15 mouse cellular contexts compared by ENCODE assay signal in the genomic region with DNA sequence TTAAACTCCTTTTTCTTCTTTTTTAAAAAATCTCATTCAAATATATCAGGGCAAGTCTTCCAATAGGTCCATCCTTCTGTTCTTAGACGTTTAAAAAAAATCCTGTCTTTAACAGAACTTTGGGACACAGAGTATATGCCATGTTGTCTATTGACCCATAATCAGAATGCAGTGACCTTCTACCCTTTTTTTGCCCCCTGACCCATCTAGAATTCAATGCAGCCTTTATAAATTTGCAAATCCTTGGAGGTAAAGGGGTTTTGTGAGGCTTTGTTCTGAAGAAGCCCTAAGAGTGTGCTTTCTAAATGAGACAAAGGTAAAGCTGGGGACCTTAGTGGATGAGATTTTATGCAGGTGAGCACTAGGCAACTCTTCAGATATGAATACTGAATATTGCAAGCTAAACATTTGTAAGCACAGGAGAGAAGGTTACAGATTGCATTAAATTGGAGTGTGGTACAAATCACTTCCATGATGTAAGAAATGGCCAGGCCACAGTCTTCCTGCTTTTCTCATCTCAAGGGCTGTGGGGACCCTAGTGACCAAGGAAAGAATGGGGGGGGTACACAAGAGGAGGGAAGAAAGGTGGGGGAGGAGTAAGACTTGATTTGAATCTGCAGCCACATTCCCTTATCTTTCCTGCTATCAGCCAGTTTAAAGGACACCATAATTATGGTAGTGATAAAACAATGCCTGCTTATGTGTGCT. TPM values are rescaled to one million over a fixed set of nuclear protein-coding genes. Genes with fewer than 3 reads are reported as not detected.
DNase-seq lines count a peak whose midpoint lies in the region; ATAC-seq and TF ChIP-seq lines count a peak whose summit lies in the region.
"Had no signal": no experiment of that assay in that cellular context is flagged by ENCODE, and none has a peak within 500 bp of the region (broad histone marks: within the 10 kb centered on the region; RNA-seq: fewer than 3 reads in every experiment).

No protein-coding gene starts in this region.

- no peak overlapping the region for H3K4me3 ChIP-seq in heart, embryonic 11.5 days (ENCODE audit: low read depth, low read length)
- H3K4me3 ChIP-seq in heart, adult 2 months = no peak overlapping the region
- H3K4me3 ChIP-seq in midbrain, embryonic 11.5 days (ENCODE audit: low read depth, low read length) = no peak overlapping the region
- no peak overlapping the region for H3K4me3 ChIP-seq in midbrain, postnatal 0 days (ENCODE audit: low read depth, low read length)
- no peak overlapping the region for H3K4me3 ChIP-seq in embryonic fibroblast, embryonic 13.5 days (ENCODE audit: insufficient read depth, low read length)
- H3K4me3 ChIP-seq in midbrain, embryonic 14.5 days (replicated peaks; ENCODE audit: low read depth, low read length) = no peak overlapping the region

- DNase-seq in heart, adult 2 months = no peak
- DNase-seq in midbrain, embryonic 11.5 days (ENCODE audit: low spot score, missing footprints) = peak; percentile 93
- no peak for DNase-seq in midbrain, postnatal 0 days (ENCODE audit: low spot score)
- DNase-seq in midbrain, embryonic 14.5 days = peak; percentile 37
- no peak for DNase-seq in cerebellum, postnatal 25 days
- no peak for DNase-seq in right cerebral cortex, postnatal 36 days (ENCODE audit: low spot score in 2 of 2)
- DNase-seq: cerebellum, adult 8-10 months; thymus, postnatal 14 days had no signal

- no peak for TF ChIP-seq CTCF in heart, adult 2 months (IDR thresholded peaks at IDR 0.05)
- no peak for TF ChIP-seq CTCF in midbrain, postnatal 0 days (IDR thresholded peaks at IDR 0.05)
- no peak for TF ChIP-seq CTCF in embryonic fibroblast, embryonic 13.5 days (IDR thresholded peaks at IDR 0.05; ENCODE audit: borderline replicate concordance, insufficient read depth, low read length)

- no peaks in the 10 kb centered on the region for H3K79me2 ChIP-seq in heart, adult 2 months (replicated peaks; ENCODE audit: control insufficient read depth, insufficient read depth, low read length)

- intact Hi-C loops in heart, adult 2 months (cut with DNase I) = loop anchor here (10.0 kb wide), 1 partner anchor 941 kb away; a partner anchor contains a TSS

- no peaks in the 10 kb centered on the region for H3K36me3 ChIP-seq in heart, embryonic 11.5 days (ENCODE audit: control insufficient read depth, insufficient read depth, low read length)
- H3K36me3 ChIP-seq in heart, adult 2 months (ENCODE audit: control insufficient read depth, insufficient read depth, low read length) = peaks cover 8% of the 10 kb centered on the region
- no peaks in the 10 kb centered on the region for H3K36me3 ChIP-seq in midbrain, embryonic 11.5 days (ENCODE audit: control insufficient read depth, insufficient read depth, low read length)
- H3K36me3 ChIP-seq in midbrain, postnatal 0 days (ENCODE audit: insufficient read depth, low read length) = no peaks in the 10 kb centered on the region
- H3K36me3 ChIP-seq in midbrain, embryonic 14.5 days (ENCODE audit: control insufficient read depth, insufficient read depth, low read length) = no peaks in the 10 kb centered on the region
- H3K36me3 ChIP-seq: G1E had no signal

- ATAC-seq in heart, embryonic 11.5 days (replicated peaks; ENCODE audit: insufficient number of reproducible peaks, low FRiP score, low TSS enrichment) = no peak
- no peak for ATAC-seq in midbrain, embryonic 11.5 days (ENCODE audit: low FRiP score)
- no peak for ATAC-seq in midbrain, postnatal 0 days (ENCODE audit: low FRiP score)
- ATAC-seq in midbrain, embryonic 14.5 days (ENCODE audit: low FRiP score, low TSS enrichment) = no peak
- ATAC-seq: inflammation-experienced regulatory T-cells, adult 6 months had no signal

- no peak overlapping the region for H3K4me2 ChIP-seq in heart, embryonic 11.5 days
- peak overlapping the region; percentile 95; the same call in 1 of the 2 replicates for H3K4me2 ChIP-seq in midbrain, embryonic 11.5 days
- no peak overlapping the region for H3K4me2 ChIP-seq in midbrain, postnatal 0 days (ENCODE audit: low read depth, low read length, poor library complexity, severe bottlenecking)
- H3K4me2 ChIP-seq in midbrain, embryonic 14.5 days (ENCODE audit: low read length) = peak overlapping the region; percentile 23

- TF ChIP-seq EP300 in heart, adult 2 months (IDR thresholded peaks at IDR 0.05; ENCODE audit: insufficient read depth, low read depth, low read length) = no peak

- peaks cover 10% of the 10 kb centered on the region for H3K4me1 ChIP-seq in heart, embryonic 11.5 days (ENCODE audit: control insufficient read depth, insufficient read depth, low read length)
- H3K4me1 ChIP-seq in heart, adult 2 months (ENCODE audit: control insufficient read depth, insufficient read depth, low read length) = peaks cover 7% of the 10 kb centered on the region
- peaks cover 39% of the 10 kb centered on the region for H3K4me1 ChIP-seq in midbrain, embryonic 11.5 days (ENCODE audit: control insufficient read depth, insufficient read depth, low read length)
- peaks cover 8% of the 10 kb centered on the region; the same call in 1 of the 2 replicates for H3K4me1 ChIP-seq in midbrain, postnatal 0 days (ENCODE audit: insufficient read depth, low read length)
- H3K4me1 ChIP-seq in embryonic fibroblast, embryonic 13.5 days (ENCODE audit: control insufficient read depth, insufficient read depth, low read length) = peaks cover 5% of the 10 kb centered on the region; the same call in 1 of the 2 replicates
- H3K4me1 ChIP-seq in midbrain, embryonic 14.5 days (ENCODE audit: control insufficient read depth, insufficient read depth, low read length) = peaks cover 52% of the 10 kb centered on the region

- H3K9me3 ChIP-seq in heart, embryonic 11.5 days (replicated peaks; ENCODE audit: control insufficient read depth, low read length) = no peaks in the 10 kb centered on the region
- no peaks in the 10 kb centered on the region for H3K9me3 ChIP-seq in midbrain, embryonic 11.5 days (ENCODE audit: control insufficient read depth, low read length)
- no peaks in the 10 kb centered on the region for H3K9me3 ChIP-seq in midbrain, postnatal 0 days (ENCODE audit: low read length)
- H3K9me3 ChIP-seq in midbrain, embryonic 14.5 days (ENCODE audit: control insufficient read depth, low read length) = no peaks in the 10 kb centered on the region
- H3K9me3 ChIP-seq: G1E had no signal

- no peak for TF ChIP-seq POLR2A in heart, adult 2 months (IDR thresholded peaks at IDR 0.05; ENCODE audit: insufficient read depth, low read depth, low read length)
- TF ChIP-seq POLR2A in embryonic fibroblast, embryonic 13.5 days (IDR thresholded peaks at IDR 0.05; ENCODE audit: low read depth, low read length) = no peak

- no peak overlapping the region; the same call in 1 of the 2 replicates for H3K9ac ChIP-seq in heart, embryonic 11.5 days (ENCODE audit: low read depth, low read length)
- H3K9ac ChIP-seq in heart, adult 2 months (ENCODE audit: low read depth, low read length) = no peak overlapping the region
- H3K9ac ChIP-seq in midbrain, embryonic 11.5 days (ENCODE audit: low read length) = peak overlapping the region; percentile 100; the same call in 1 of the 2 replicates
- no peak overlapping the region for H3K9ac ChIP-seq in midbrain, postnatal 0 days (replicated peaks; ENCODE audit: low read length, poor library complexity, severe bottlenecking)
- 0 out of 2 replicates have a peak overlapping the region, but pooled peaks have one; percentile 10 for H3K9ac ChIP-seq in midbrain, embryonic 14.5 days (replicated peaks; ENCODE audit: low read length)

- H3K27me3 ChIP-seq in heart, embryonic 11.5 days (ENCODE audit: control insufficient read depth, insufficient read depth, low read length) = no peaks in the 10 kb centered on the region
- no peaks in the 10 kb centered on the region for H3K27me3 ChIP-seq in heart, adult 2 months (ENCODE audit: control insufficient read depth, insufficient read depth, low read length)
- H3K27me3 ChIP-seq in midbrain, embryonic 11.5 days (ENCODE audit: control insufficient read depth, insufficient read depth, low read length) = no peaks in the 10 kb centered on the region
- no peaks in the 10 kb centered on the region for H3K27me3 ChIP-seq in midbrain, postnatal 0 days (ENCODE audit: insufficient read depth, low read length)
- H3K27me3 ChIP-seq in midbrain, embryonic 14.5 days (ENCODE audit: control insufficient read depth, insufficient read depth, low read length) = no peaks in the 10 kb centered on the region

- peak overlapping the region; percentile 100; the same call in 1 of the 2 replicates for H3K27ac ChIP-seq in heart, embryonic 11.5 days (ENCODE audit: low read depth, low read length)
- no peak overlapping the region for H3K27ac ChIP-seq in heart, adult 2 months
- peak overlapping the region; percentile 100 for H3K27ac ChIP-seq in midbrain, embryonic 11.5 days (ENCODE audit: low read depth, low read length)
- H3K27ac ChIP-seq in midbrain, postnatal 0 days (ENCODE audit: low read depth, low read length) = no peak overlapping the region
- H3K27ac ChIP-seq in embryonic fibroblast, embryonic 13.5 days (ENCODE audit: insufficient read depth, low read length) = 0 out of 2 replicates have a peak overlapping the region, but pooled peaks have one; percentile 14
- peak overlapping the region; percentile 46 for H3K27ac ChIP-seq in midbrain, embryonic 14.5 days (replicated peaks; ENCODE audit: low read depth, low read length)

- WGBS in heart, embryonic 11.5 days (ENCODE audit: insufficient replicate concordance) = 49% methylated on average over 1 of the region's 1 CpGs
- WGBS in heart, adult 2 months = 93% methylated on average over 1 of the region's 1 CpGs
- 13% methylated on average over 1 of the region's 1 CpGs for WGBS in midbrain, embryonic 11.5 days
- WGBS in midbrain, postnatal 0 days = 60% methylated on average over 1 of the region's 1 CpGs
- WGBS in midbrain, embryonic 14.5 days = 8% methylated on average over 1 of the region's 1 CpGs

RNA-seq across cellular contexts. Expression of a gene that starts 1.6 kb away (rescaled TPM):
- polyA plus RNA-seq in heart, embryonic 11.5 days (2014; fragmentation: Nextera tagmentation; extraction: Ambion mirVana) = 25.9 and 36.4 TPM in 2 replicates
- 10 to 100 TPM; 32.5 to 32.8 TPM for total RNA-seq in heart, adult 2 months (2021)
- polyA plus RNA-seq in heart, adult 2 months (2012; rRNA removed) = 20.6 and 23.3 TPM in 2 replicates
- polyA plus RNA-seq in midbrain, embryonic 11.5 days (2014; fragmentation: Nextera tagmentation; extraction: Ambion mirVana) = 54.1 and 57.2 TPM in 2 replicates
- 22.7 and 96.5 TPM in 2 replicates for total RNA-seq in midbrain, postnatal 0 days (2014; rRNA removed)
- 23.9 and 28.9 TPM in 2 replicates for polyA plus RNA-seq in midbrain, postnatal 0 days (2015; fragmentation: Nextera tagmentation; extraction: Ambion mirVana)
- 49.3 and 52.0 TPM in 2 replicates for polyA plus RNA-seq in embryonic fibroblast, embryonic 13.5 days (2011; ENCODE audit: insufficient read length, low read depth, missing spikeins)
- 33.5 and 40.1 TPM in 2 replicates for polyA plus RNA-seq in midbrain, embryonic 14.5 days (2014; fragmentation: Nextera tagmentation; extraction: Ambion mirVana)

RNA-seq across cellular contexts. Expression of a gene that starts 4.5 kb away (rescaled TPM):
- 6.0 and 6.4 TPM in 2 replicates for polyA plus RNA-seq in heart, embryonic 11.5 days (2014; fragmentation: Nextera tagmentation; extraction: Ambion mirVana)
- 1 to 10 TPM; 1.7 to 4.5 TPM for total RNA-seq in heart, adult 2 months (2021)
- polyA plus RNA-seq in heart, adult 2 months (2012; rRNA removed) = 2.0 and 3.7 TPM in 2 replicates
- 22.9 and 23.4 TPM in 2 replicates for polyA plus RNA-seq in midbrain, embryonic 11.5 days (2014; fragmentation: Nextera tagmentation; extraction: Ambion mirVana)
- total RNA-seq in midbrain, postnatal 0 days (2014; rRNA removed) = 12.1 and 12.4 TPM in 2 replicates
- 3.5 and 4.3 TPM in 2 replicates for polyA plus RNA-seq in midbrain, postnatal 0 days (2015; fragmentation: Nextera tagmentation; extraction: Ambion mirVana)
- 4.4 and 8.5 TPM in 2 replicates for polyA plus RNA-seq in embryonic fibroblast, embryonic 13.5 days (2011; ENCODE audit: insufficient read length, low read depth, missing spikeins)
- 9.1 and 9.4 TPM in 2 replicates for polyA plus RNA-seq in midbrain, embryonic 14.5 days (2014; fragmentation: Nextera tagmentation; extraction: Ambion mirVana)

RNA-seq across cellular contexts. Expression of a gene that starts 15.9 kb away (rescaled TPM):
- polyA plus RNA-seq in heart, embryonic 11.5 days (2014; fragmentation: Nextera tagmentation; extraction: Ambion mirVana) = 7.1 and 9.1 TPM in 2 replicates
- total RNA-seq in heart, adult 2 months (2021) = 1 to 10 TPM; 3.4 to 4.5 TPM
- 2.2 and 3.9 TPM in 2 replicates for polyA plus RNA-seq in heart, adult 2 months (2012; rRNA removed)
- 10.5 and 11.6 TPM in 2 replicates for polyA plus RNA-seq in midbrain, embryonic 11.5 days (2014; fragmentation: Nextera tagmentation; extraction: Ambion mirVana)
- 2.4 and 3.6 TPM in 2 replicates for total RNA-seq in midbrain, postnatal 0 days (2014; rRNA removed)
- 9.7 and 10.3 TPM in 2 replicates for polyA plus RNA-seq in midbrain, postnatal 0 days (2015; fragmentation: Nextera tagmentation; extraction: Ambion mirVana)
- polyA plus RNA-seq in embryonic fibroblast, embryonic 13.5 days (2011; ENCODE audit: insufficient read length, low read depth, missing spikeins) = 6.4 and 8.6 TPM in 2 replicates
- 7.9 and 9.2 TPM in 2 replicates for polyA plus RNA-seq in midbrain, embryonic 14.5 days (2014; fragmentation: Nextera tagmentation; extraction: Ambion mirVana)

RNA-seq across cellular contexts. Expression of a gene that starts 56.6 kb away (rescaled TPM):
- not detected in 2 replicates for polyA plus RNA-seq in heart, embryonic 11.5 days (2014; fragmentation: Nextera tagmentation; extraction: Ambion mirVana)
- not detected for total RNA-seq in heart, adult 2 months (2021)
- 0.51 TPM in 1 of 2 replicates, not detected in the other for polyA plus RNA-seq in heart, adult 2 months (2012; rRNA removed)
- not detected in 2 replicates for polyA plus RNA-seq in midbrain, embryonic 11.5 days (2014; fragmentation: Nextera tagmentation; extraction: Ambion mirVana)
- not detected in 2 replicates for total RNA-seq in midbrain, postnatal 0 days (2014; rRNA removed)
- not detected in 2 replicates for polyA plus RNA-seq in midbrain, postnatal 0 days (2015; fragmentation: Nextera tagmentation; extraction: Ambion mirVana)
- not detected in 2 replicates for polyA plus RNA-seq in embryonic fibroblast, embryonic 13.5 days (2011; ENCODE audit: insufficient read length, low read depth, missing spikeins)
- polyA plus RNA-seq in midbrain, embryonic 14.5 days (2014; fragmentation: Nextera tagmentation; extraction: Ambion mirVana) = not detected in 2 replicates
- total RNA-seq: G1E; gastrocnemius, postnatal 14 days; left cerebral cortex, adult 18-20 months; liver, adult 2 months had no signal
- polyA plus RNA-seq: G1E; inflammation-experienced regulatory T-cells, adult 6 months; liver, adult 2 months had no signal

Comparison
In these comparisons a context has a peak if more than half of its experiments do, and no peak if none do; other contexts are left out.
1. H3K27ac ChIP-seq: peak in heart, embryonic 11.5 days (single experiment), midbrain, embryonic 11.5 days (single experiment), embryonic fibroblast, embryonic 13.5 days (single experiment) and midbrain, embryonic 14.5 days (single experiment); none in heart, adult 2 months (single experiment) and midbrain, postnatal 0 days (single experiment).
2. H3K4me2 ChIP-seq: peak in midbrain, embryonic 11.5 days (single experiment) and midbrain, embryonic 14.5 days (single experiment); none in heart, embryonic 11.5 days (single experiment) and midbrain, postnatal 0 days (single experiment).
3. H3K9ac ChIP-seq: peak in midbrain, embryonic 11.5 days (single experiment) and midbrain, embryonic 14.5 days (single experiment); none in heart, embryonic 11.5 days (single experiment), heart, adult 2 months (single experiment) and midbrain, postnatal 0 days (single experiment).
4. DNase-seq: peak in midbrain, embryonic 11.5 days (single experiment) and midbrain, embryonic 14.5 days (single experiment); none in heart, adult 2 months (0 of 2), midbrain, postnatal 0 days (single experiment), cerebellum, postnatal 25 days (0 of 2) and right cerebral cortex, postnatal 36 days (0 of 2).